Mouse (Mus musculus): ENCODE measurements around the gene Syt14.

DNA sequence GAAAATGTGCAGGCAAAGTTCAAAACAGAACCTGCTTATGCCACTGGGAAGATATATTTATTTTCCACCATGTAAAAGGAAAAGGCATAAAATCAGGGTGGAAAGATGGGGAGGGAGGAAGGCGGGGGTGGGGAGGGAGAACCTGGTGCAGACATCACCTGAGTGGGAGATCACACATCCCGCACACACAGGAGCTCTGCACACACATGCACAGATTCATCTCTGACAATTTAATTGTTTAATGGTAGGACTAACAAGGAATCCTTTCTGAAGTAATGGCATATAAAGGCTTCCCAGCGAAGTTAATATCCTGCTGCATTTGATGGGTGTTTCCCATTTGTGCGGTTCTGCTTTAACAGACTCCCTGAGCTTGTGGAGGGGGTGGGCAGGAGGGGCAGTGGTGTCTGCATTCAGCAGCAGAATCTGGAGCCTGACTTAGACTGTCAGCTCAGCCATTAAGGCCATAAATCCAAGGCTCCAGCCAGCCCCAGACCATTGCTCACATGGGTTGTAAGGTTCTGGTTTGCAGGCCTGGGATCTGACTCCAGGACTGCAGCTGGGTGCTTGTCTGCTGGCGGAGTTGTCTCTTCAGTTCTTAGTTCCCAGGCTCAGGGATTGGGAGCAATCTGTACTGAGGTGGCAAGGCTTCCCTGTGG lies 174.1 kb downstream of the Syt14 start:
- TF ChIP-seq CTCF (IDR thresholded peaks at IDR 0.05; ENCODE audit: control insufficient read depth, insufficient read depth, insufficient replicate concordance, low read depth, low read length): no peak
- TF ChIP-seq POLR2A (IDR thresholded peaks at IDR 0.05; ENCODE audit: control insufficient read depth, low read depth, low read length): no peak

Measured in testis, adult 2 months (tissue).